Mouse (Mus musculus) Muller cell, postnatal 12 days (primary cell): Measurements from ENCODE around the gene Slc4a4.
A peak's percentile ranks its signal among the peaks of the same experiment; 100 is the strongest.

Experiments used
- DNase-seq: peaks from one replicate; pipeline ENCODE4 v3.0.0-alpha.2; 2015; ENCODE audit errors: inconsistent ontology term

The Slc4a4 gene

DNA sequence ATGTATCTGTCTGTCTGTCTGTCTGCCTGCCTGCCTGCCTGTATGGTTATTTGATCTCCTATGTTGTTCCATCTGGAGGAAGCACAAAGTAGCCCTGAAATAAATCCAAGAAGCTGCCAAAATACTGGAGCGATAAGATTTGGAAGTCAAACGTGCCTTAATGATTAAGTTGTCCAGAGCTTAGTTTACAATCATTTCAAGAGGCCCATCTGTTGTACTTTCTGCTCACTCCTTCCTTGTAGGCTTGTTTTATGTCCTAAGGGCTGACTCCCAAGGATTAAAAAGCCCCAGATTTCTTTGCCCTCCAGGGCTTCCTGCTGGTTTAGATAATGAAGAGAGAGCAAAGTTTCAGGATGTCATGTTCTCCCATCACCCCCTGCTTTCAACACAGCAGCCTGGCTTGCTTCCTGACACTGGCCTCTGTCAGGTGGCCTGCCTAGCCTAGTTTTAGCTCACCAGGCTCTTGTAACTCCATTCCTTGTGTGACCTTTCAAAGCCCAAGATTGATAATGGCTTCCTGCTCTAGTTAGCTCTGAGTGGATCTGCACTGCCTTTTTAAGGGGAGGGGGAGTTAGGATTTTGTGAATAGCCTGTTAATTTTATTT is 262.9 kb downstream of the Slc4a4 start:
- DNase-seq = no peak

DNA sequence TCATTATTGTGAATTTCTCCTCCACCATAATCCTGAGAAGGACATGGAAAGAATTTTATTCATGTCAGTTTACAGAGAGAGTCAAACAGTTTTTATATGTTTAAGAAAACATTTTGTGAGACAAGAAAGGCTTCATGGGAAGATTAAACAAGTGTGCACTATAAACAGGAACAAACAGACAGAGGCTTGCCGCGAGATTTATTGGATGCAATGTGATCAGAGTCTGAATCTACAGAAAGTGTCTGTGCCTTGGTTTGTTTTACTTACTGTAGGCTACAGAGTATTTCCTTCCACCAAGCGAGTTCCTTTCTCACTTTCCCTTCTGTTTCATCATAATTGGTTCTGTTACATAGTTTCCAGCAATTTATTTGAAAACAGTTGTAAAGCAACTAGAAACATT is 264.5 kb downstream of the Slc4a4 start:
- no peak for DNase-seq

GRCm38 (mm10) chr5:89171025-89171718 is 284.6 kb downstream of the Slc4a4 start:
- DNase-seq = no peak

GRCm38 (mm10) chr5:89190063-89190462 is 303.4 kb downstream of the Slc4a4 start:
- no peak for DNase-seq

- no peak for DNase-seq
These were observed 308.0 kb downstream of the Slc4a4 start for GRCm38 (mm10) chr5:89194654-89195053.

DNA sequence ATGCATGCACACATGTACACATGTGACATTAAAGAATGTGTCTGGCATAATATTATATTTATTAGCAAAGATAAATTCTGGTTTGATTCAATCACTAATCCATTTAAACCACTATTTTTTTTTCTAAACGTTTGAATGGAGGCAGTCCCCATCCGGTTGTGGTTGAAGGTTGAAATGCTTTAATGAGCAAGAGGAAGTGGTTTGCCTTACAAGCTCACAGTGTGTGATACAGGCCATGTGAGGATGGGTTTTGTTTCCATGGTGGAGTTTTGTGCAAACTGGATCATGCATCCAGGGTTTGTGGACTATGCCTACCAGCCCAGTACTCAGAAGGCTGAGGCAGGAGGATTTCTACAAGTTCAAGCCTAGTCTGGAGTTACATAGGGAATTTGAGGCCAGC is 311.9 kb downstream of the Slc4a4 start:
- no peak for DNase-seq

DNA sequence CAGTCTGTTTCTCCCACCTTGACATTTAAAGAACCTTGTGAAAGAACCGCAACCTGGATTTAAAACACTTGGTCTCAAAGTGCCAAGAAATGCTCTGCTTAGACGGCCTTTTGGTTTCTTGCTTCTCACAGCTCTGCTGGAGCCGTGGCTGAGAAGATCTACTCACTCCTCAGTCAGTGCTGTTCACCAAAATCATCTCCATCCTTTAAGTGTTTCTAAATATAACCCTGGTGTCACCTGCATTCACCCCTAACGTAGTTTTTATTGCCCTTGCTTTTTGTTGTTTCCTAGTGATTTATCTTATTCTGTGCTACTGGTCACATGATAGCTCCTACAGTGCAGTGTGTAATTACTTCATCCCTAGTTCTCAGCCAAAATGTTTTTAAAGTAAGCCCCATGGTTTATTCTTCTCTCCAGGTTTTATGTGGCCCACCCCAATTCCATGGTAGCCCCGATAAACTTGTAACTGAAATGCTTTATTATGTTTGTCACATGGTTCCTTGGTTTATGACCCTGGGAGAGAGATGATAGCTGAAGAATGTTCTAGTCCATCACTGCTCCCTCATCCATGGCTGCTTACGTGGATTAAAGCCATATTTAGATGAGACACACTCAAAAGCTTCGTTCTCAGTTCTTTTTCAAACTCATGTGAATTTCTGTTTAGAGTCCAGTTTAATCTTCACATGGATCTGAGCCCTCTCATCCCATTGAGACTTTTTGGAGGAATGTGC is 323.5 kb downstream of the Slc4a4 start:
- DNase-seq = no peak

- no peak for DNase-seq
These were observed 324.4 kb downstream of the Slc4a4 start for GRCm38 (mm10) chr5:89211057-89211456.

DNA sequence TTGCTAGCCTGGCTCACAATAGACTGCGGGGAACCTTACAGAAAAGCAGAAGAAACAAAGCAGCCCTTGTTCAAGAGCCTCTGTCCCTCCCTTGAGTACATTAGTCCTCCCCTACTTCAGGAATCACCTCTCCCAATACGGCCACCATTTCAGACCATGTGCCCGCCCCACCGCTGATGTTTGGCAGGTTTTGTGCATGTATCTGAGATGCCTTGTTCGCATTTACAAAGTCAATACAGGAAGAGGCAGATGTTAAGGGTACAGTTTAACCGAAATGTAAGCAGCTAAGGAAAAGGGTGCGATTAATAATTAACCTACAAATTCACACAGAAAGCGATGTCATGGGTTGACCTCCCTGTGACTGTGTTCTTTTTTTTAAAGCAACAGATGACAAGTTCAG is 331.6 kb downstream of the Slc4a4 start:
- no peak for DNase-seq

DNA sequence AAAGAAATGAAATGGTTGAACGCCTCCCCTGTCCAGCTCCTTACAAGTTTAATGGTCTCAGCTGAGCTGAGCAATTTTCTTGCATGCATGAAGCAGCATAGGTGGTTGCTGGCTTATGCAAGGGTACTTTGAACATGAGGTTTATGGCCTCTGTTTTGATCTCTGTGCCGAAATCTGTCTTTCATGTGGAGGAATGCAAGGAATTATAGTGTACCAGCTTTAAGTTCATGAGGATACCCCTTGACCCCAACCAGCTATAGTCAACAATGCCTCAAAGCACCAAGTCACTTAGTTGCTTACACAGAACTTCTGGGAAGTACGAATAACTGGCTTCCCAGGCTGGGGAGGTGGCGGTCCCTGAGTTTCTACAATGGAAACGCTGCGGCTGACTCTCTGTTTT is 332.1 kb downstream of the Slc4a4 start:
- DNase-seq = no peak

DNA sequence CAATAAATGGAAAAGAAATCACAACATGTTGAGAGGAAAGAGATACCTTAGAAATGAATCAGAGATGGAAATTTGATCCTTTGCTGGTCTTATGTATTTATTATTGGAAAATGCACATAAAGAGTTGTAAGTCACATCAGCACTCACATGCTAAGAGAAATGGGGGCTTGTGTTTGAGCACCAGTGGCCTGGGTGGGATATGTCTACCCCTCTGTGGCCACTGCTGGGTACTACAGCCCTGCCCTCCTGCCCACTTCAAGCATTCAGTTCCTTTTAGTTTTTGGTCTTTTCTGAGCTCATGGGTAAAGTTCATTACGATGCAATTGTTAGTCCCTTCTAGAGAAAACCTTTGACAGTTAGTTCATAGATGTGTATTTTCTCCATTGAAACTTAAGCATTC is 335.0 kb downstream of the Slc4a4 start:
- DNase-seq = peak; percentile 9

- DNase-seq = no peak
These were observed 336.6 kb downstream of the Slc4a4 start for GRCm38 (mm10) chr5:89223061-89223740.

DNA sequence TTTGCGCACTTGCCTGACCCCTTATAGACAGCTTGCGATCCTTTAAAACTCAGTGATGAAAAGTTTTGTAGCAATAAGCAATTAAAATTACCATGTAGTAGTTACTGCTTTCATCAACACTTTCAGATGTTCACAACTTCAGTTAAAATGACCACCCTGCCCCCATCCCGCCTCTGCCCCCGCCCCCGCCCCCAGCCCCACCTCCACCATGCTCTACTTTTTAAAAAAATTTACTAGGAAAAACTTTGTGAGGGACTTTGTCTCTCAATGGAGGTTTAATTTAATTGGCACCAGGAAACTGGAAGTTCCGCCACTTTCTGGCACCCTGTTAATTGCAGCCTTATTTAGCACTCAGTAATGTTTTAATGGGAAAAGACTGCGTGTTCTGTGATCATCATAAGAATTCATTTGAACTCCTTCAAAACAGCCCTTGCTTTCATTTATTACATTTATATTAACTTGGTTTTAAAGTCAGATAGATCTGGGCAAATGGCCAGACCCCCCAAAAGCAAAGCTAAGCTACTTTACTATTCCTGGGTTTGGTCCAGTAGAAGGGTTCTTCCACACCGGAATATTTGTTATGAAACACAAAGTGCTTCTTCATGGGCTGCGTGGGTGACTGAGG is 337.2 kb downstream of the Slc4a4 start:
- no peak for DNase-seq

- no peak for DNase-seq
These were observed 341.3 kb downstream of the Slc4a4 start for GRCm38 (mm10) chr5:89227948-89228347.

DNA sequence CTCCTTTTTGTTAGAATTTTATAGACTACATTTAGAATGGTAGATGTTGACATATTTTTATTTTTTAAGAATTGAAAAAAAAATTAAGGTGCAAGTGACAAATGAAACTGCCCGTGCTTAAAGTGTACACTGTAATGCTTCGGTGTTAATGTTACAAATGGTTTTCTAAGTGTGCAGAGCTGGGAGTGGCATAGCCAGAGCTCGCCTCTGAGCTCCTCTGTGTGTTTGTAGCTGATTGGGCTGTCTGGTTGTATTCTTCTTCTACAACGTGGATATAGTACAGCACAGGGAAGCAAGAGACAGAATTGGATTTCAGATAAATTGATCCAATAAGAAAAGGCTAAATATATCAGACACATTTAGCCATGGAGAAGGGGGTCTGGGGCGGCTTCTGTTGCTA is 343.0 kb downstream of the Slc4a4 start:
- no peak for DNase-seq

- no peak for DNase-seq
These were observed 345.7 kb downstream of the Slc4a4 start for GRCm38 (mm10) chr5:89232313-89232712.

- no peak for DNase-seq
These were observed 365.2 kb downstream of the Slc4a4 start for GRCm38 (mm10) chr5:89251806-89252205.

DNA sequence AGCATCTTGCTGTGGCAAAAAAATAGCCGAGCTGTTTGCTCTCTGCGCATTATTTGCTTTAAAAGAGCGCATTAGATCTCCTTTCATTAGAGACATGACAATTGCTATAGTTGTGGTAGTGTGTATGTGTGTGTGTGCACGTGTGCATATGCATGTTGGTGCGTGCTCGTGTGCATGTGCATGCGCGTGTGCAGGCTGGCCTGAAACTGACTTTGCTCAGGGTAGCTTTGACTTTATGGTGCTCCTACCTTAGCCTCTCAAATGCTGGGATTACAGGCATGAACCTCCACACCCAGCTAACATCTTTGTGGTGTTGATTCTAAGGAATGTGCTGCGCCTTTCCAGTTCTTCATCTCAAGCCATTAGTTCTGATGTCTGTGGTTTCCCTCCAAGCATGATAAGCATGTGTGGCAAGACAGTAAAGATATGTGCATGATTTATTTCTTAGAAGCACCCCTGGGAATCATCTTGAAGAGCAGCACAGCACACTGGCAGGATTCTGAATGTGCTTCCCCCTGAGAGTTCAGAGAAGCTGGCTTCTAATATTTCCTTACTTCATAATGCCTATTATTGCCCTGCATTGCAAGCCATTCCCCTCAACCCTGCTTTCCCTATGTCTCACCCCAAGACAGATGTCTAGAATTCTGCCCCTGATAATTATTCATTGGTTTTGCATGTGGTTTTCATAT is 373.3 kb downstream of the Slc4a4 start:
- DNase-seq = peak; percentile 21

DNA sequence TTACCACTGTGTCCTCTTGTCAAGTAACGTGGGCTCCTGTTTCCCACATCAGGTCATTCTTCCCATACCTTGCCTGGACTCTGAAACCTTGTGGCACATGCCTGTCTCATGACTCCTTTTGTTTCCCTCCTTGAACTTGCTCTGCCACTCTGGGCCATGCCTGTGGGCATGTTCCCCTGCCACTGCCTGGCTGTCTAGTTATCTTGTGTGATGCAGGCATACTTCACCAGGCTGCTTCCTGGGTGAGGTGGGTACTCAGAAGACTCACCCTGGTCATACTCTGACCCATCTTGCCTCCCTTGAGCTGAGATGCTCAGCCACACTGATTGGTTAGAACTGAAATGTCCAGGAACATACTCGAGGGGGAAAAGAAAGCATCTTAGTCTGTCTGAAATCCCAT is 390.4 kb downstream of the Slc4a4 start:
- peak; percentile 56 for DNase-seq

DNA sequence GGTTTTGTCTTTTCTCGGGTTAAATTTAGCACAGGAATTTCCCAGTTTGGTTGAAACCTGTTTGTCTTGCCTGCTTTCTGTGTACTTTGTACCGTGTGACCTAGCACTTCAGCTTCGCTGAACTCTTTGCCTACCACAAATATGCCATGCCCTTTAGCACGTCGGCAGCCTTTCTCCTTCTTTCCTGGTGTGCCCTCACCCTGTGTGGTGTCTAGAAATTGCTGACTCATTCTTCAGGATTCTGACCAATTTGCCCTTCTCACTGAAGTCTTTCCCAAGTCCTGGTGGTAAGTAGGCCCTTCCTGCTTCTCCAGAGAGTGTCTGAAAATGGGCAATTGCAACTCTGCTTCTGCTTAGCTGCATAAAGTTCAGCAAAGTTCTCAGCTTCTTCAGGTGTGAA is 391.0 kb downstream of the Slc4a4 start:
- peak; percentile 86 for DNase-seq

- DNase-seq = peak; percentile 21
These were observed 391.7 kb downstream of the Slc4a4 start for GRCm38 (mm10) chr5:89278309-89278708.
